Mouse (Mus musculus): ENCODE measurements around the gene Rpl3. TPM values are rescaled to one million over a fixed set of nuclear protein-coding genes. Genes with fewer than 3 reads are reported as not detected.

Gene Rpl3
- polyA plus RNA-seq (2016; fragmentation: Nextera tagmentation; extraction: Ambion mirVana) = 642 and 670 TPM in 2 replicates

DNA sequence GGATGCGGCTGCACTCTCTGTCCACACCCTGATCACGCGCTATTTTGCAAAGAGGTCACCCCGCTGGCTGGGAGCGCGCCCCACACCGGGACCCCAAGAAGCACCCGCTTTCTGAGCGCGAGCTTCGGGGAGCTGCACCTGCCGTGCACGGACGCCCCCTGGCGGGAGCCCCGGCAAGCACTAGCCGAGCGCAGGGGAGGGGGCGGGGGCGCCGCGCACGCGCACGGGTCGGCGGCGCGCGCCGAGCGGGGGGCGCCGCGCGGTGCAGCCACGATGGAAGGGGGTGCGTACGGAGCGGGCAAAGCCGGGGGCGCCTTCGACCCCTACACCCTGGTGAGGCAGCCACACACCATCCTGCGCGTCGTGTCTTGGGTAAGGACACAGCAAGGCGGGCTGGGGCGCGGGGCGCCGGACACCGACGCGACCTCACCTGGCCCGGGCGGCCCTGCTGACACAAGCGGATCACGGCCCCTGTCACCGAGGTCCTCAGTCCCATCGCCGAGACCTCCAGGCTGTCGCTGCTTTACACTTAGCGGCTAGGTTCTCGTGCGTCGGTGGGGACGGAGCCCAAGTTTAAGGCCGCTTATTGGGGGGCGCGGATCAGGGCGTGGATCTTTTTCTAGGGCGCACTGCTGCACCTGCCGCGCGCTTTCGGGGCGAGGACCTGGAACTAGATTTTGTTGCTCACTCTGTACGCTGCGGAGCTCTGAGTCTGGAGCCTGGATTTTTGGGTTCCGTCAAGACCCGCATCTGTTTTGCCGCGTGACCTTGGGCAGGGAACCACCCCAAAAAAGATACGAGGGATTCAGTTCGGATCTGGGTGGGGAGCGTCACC is at the start of gene Rpl3, which contains the start of gene Syngr1:
Rpl3 (minus strand) TSS at position 748 of the 835 bp plus-strand sequence.
Syngr1 (plus strand) TSS at position 214 of the 835 bp plus-strand sequence.
- peaks cover 40% of the 10 kb centered on the region for H3K27me3 ChIP-seq
- H3K9me3 ChIP-seq (replicated peaks) = no peaks in the 10 kb centered on the region
- H3K9ac ChIP-seq = peak within 1 kb of the TSS; percentile 78
- H3K4me3 ChIP-seq = peak within 1 kb of the TSS; percentile 72
- no peak within 1 kb of the TSS for H3K27ac ChIP-seq
- 1% methylated on average over 73 of the region's 86 CpGs for WGBS
- ATAC-seq (ENCODE audit: low FRiP score) = peak; percentile 73
- no peaks in the 10 kb centered on the region for H3K36me3 ChIP-seq
- peak within 1 kb of the TSS; percentile 94 for H3K4me2 ChIP-seq (replicated peaks)
- peaks cover 19% of the 10 kb centered on the region for H3K4me1 ChIP-seq

DNA sequence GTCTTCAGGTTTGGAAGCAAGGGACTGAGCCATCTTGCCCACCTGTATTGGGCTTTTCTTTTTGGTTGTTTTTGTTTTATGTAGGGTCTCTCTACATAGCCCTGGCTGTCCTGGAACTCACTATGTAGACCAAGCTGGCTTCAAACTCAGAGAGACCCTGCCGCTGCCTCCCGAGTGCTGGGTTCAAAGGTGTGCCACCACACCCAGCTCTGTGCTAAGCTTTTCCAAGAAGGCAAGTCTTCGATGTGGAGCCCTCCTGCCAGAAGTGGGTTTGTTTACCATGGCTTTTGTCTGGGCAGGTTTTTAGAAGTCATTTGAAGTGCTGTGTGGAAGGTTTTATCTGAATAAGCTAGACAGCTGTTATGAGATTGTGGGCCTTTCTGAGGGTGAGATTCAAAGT is 49.2 kb upstream of the Rpl3 start:
- Histone ChIP-seq H3K27me3 (no peaks in the 10 kb centered on the region), H3K4me2 (replicated peaks) (no peak overlapping the region), H3K9me3 (replicated peaks) (peaks cover 8% of the 10 kb centered on the region; the same call in 1 of the 2 replicates), H3K27ac (no peak overlapping the region), H3K36me3 (peaks cover 30% of the 10 kb centered on the region), H3K4me1 (peaks cover 18% of the 10 kb centered on the region; the same call in 1 of the 2 replicates), H3K9ac (no peak overlapping the region), H3K4me3 (no peak overlapping the region)
- 97% methylated on average over 3 of the region's 3 CpGs for WGBS
- ATAC-seq (ENCODE audit: low FRiP score) = no peak

DNA sequence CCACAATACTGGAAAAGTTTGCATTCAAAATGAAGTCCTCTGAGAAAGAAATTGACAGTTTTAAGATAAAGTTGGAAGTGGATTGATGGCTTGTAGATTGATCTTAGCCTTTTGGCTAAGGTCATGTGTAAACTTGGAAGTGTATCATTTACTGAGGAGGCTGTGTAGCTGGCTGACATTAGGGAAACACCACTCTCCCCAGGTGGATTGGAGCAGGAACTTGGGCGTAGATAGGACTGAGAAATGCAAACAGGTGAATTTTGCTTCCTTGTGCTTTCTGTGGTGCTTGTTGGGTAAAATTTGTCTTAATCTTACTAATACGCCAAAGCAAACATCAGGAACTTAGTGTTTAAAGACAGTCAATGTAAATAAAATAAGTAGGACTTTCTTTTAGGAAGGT is 48.6 kb upstream of the Rpl3 start:
- no peak for ATAC-seq (ENCODE audit: low FRiP score)
- Histone ChIP-seq H3K4me3 (no peak overlapping the region), H3K4me1 (peaks cover 18% of the 10 kb centered on the region; the same call in 1 of the 2 replicates), H3K27ac (no peak overlapping the region), H3K36me3 (peaks cover 30% of the 10 kb centered on the region), H3K4me2 (replicated peaks) (no peak overlapping the region), H3K9ac (no peak overlapping the region), H3K27me3 (no peaks in the 10 kb centered on the region), H3K9me3 (replicated peaks) (peaks cover 8% of the 10 kb centered on the region; the same call in 1 of the 2 replicates)
- WGBS = 97% methylated on average over 2 of the region's 2 CpGs

DNA sequence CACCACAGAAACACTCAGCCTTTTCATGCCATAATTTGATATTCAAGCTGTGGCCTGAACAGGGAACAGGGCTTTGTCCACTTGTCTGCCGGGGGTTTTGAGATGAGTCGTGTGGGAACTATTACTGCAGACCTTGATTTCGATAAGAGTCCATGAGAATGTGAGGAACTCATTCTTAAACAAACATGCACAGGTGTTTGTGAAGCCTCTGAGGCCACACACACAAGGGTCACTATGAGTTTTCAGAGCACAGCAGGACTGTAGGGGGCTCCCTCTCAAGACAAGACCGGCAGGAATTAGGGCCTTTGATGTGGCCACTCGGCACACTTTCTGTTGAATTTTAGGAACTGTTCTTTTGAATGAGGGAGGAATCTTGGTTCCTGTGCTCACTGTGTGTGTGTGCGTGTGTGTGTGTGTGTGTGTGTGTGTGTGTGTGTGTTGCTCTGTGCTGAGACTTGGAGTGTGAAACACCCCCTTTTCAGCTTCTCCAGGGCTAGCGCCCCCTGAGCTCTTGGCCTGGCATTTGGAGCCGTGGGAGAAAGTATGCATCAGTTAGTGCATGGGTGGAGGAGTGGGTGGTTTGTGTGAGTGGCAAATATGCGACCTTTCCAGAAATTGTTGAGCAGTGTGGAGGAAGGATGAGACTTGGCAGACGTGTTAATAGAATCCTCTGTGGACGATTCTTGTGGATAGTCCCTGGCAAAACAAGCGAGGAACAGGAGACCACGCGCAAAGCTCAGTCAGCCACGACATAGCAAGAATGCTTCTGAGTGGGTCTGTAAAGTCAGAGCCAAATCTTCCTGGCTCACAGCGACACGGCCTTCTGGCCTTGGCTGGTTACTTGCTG is 46.5 kb upstream of the Rpl3 start:
- H3K27ac ChIP-seq = 0 out of 2 replicates have a peak overlapping the region, but pooled peaks have one; percentile 23

DNA sequence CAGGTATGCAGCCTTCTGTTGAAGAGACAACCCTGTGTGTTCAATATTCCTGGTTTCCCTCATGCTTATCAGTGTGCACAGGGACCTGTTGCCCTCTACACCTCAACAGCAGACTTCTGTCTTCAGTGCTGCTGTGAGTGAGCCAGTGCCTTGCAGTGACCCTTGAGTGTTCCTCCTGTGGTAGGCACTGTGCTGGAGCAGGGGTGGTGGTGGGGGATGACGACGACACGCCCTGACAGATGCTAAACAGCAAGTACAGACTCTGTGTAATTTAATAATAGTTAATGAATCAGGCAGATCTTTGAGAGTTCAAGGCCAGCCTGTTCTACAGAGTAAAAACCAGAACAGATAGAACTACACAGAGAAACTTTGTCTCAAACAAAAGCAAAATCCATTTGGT is 45.0 kb upstream of the Rpl3 start:
- H3K4me1 ChIP-seq = peaks cover 33% of the 10 kb centered on the region
- no peak for ATAC-seq (ENCODE audit: low FRiP score)
- H3K27ac ChIP-seq = no peak overlapping the region
- no peak overlapping the region for H3K4me3 ChIP-seq
- no peaks in the 10 kb centered on the region for H3K27me3 ChIP-seq
- 96% methylated on average over 3 of the region's 3 CpGs for WGBS
- peaks cover 2% of the 10 kb centered on the region; the same call in 1 of the 2 replicates for H3K9me3 ChIP-seq (replicated peaks)
- peaks cover 22% of the 10 kb centered on the region for H3K36me3 ChIP-seq
- no peak overlapping the region for H3K9ac ChIP-seq
- H3K4me2 ChIP-seq (replicated peaks) = no peak overlapping the region

More for the DNA sequence above, 46.5 kb upstream of the Rpl3 start:
- no peak overlapping the region for H3K9ac ChIP-seq
- no peak overlapping the region for H3K4me2 ChIP-seq (replicated peaks)
- no peaks in the 10 kb centered on the region for H3K27me3 ChIP-seq
- H3K4me3 ChIP-seq = no peak overlapping the region
- 69% methylated on average over 17 of the region's 17 CpGs for WGBS
- H3K9me3 ChIP-seq (replicated peaks) = peaks cover 8% of the 10 kb centered on the region; the same call in 1 of the 2 replicates
- peaks cover 33% of the 10 kb centered on the region for H3K4me1 ChIP-seq
- no peak for ATAC-seq (ENCODE audit: low FRiP score)
- H3K36me3 ChIP-seq = peaks cover 30% of the 10 kb centered on the region

DNA sequence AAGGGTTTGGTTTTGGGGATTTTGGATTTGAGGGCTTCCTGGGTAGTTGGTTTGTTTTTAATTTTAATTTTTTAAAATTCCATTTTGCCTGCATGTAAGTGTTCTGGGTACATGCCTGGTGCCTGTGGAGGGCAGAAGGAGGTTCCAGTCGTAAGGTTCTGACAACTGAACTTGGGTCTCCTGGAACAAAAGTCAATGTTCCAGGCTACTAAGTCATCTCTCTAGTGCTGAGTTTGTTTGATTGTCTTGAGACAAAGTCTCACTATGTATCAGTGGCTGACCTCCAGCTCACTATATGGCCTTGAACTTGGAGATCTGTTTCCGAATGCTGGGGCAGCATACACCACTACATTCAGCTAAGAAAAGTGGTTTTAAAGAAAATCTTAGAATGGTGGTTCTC is 43.8 kb upstream of the Rpl3 start:
- Histone ChIP-seq H3K9me3 (replicated peaks) (no peaks in the 10 kb centered on the region), H3K27ac (no peak overlapping the region), H3K27me3 (no peaks in the 10 kb centered on the region), H3K4me1 (peaks cover 33% of the 10 kb centered on the region), H3K4me2 (replicated peaks) (no peak overlapping the region), H3K4me3 (no peak overlapping the region), H3K9ac (no peak overlapping the region), H3K36me3 (0 out of 2 replicates have a peak, but pooled peaks cover 11% of the 10 kb centered on the region)
- no peak for ATAC-seq (ENCODE audit: low FRiP score)
- 91% methylated on average over 2 of the region's 2 CpGs for whole genome bisulfite sequencing

DNA sequence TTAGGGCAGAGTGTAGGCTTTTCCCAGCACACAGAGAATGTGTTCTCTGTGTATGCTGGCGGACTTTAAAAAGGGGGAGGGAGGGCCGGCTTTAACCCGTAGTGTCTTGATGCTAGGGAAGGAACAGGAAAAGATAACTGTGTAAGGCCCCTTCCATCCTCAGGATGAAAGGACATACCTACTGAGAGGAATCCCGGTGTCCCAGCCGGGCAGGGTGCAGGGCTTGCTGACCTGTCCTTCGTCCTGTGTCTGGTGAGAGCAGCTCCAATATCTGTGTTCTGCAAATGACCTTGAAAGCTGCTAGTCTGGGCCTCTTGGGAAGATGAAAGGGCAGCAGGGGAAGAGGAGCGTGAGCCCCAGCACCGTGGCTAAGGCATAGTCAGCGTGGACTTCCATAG is 42.8 kb upstream of the Rpl3 start:
- ATAC-seq (ENCODE audit: low FRiP score) = no peak
- WGBS = 53% methylated on average over 9 of the region's 9 CpGs
- H3K27ac ChIP-seq = peak overlapping the region; percentile 99
- peak overlapping the region; percentile 70 for H3K4me3 ChIP-seq
- H3K9me3 ChIP-seq (replicated peaks) = no peaks in the 10 kb centered on the region
- peaks cover 33% of the 10 kb centered on the region for H3K4me1 ChIP-seq
- H3K27me3 ChIP-seq = no peaks in the 10 kb centered on the region
- peak overlapping the region; percentile 63 for H3K4me2 ChIP-seq (replicated peaks)
- H3K36me3 ChIP-seq = 0 out of 2 replicates have a peak, but pooled peaks cover 8% of the 10 kb centered on the region
- H3K9ac ChIP-seq = peak overlapping the region; percentile 83

DNA sequence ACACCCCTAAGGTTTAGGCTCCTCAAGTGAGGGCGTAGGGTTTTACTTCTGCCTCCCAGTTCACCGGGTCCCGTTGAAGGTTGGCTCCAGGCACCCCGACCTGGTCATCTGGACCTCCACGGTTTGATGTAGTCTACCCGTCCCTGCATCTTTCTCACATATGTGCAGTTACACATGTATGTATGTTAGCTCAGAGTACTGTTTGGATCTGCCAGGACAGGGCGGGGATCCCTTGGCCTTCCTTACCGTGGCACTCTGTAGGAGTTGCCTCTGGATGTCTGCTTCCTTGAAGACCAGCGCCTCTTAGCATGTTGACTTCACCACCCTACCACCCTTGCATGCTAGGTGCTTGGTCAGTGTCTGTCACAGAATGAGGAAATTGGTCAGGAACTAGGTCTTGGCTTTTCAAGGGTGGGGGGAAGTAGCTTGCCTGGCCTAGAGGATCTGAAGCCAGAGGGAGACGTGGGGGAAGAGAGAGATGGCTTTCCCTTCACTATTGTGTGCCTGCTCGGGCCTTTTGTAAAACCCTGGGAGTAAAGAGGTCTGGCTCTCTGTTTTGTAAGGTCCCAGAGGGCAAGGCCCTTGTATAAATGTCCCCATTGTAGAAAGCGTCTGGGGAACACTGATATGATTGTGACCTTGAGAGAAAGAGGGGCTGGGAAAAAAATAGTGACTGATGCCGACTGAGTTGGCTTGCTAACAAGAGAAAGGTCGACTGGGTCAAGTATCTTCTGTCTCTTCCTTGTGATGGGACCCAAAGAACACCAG is 42.2 kb upstream of the Rpl3 start:
- Histone ChIP-seq H3K4me2 (replicated peaks) (peak overlapping the region; percentile 63), H3K9ac (peak overlapping the region; percentile 83), H3K27ac (peak overlapping the region; percentile 99), H3K36me3 (0 out of 2 replicates have a peak, but pooled peaks cover 8% of the 10 kb centered on the region), H3K9me3 (replicated peaks) (no peaks in the 10 kb centered on the region), H3K4me1 (peaks cover 33% of the 10 kb centered on the region), H3K4me3 (peak overlapping the region; percentile 70), H3K27me3 (no peaks in the 10 kb centered on the region)
- ATAC-seq (ENCODE audit: low FRiP score) = peak; percentile 9; the same call in 1 of the 2 replicates
- WGBS = 13% methylated on average over 14 of the region's 14 CpGs

DNA sequence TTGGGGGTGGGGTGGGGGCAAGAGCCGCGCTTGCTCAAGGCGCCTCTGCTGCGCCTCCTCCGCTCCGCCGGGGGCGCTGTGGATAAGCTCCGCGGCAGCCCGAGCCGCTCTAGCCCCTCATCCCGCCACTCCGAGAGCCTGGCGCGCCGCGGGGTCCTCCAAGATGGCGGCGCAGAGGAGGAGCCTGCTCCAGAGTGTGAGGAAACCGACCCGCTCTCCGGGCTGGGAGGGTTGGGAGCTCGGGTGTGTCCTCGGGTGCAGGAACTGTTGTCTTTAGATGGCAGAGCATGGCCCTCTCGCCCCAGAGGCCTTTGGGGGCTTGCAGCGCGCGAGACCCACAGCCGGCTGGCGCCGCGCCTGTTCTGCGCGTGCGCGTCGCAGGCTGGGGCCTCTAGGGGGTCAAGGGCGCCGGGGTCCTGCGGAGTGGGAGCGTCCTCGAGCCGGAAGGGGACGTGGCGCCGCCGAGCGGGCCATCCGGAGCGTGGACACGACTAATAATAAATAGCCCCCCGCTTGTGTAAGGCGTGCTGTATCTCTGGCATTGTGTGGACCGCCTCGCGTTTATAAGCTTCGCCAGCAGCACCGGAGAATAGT is 41.4 kb upstream of the Rpl3 start, which contains the start of gene Tab1:
Tab1 (plus strand) TSS at position 135 of the 594 bp plus-strand sequence.
- H3K27me3 ChIP-seq = no peaks in the 10 kb centered on the region
- H3K9me3 ChIP-seq (replicated peaks) = no peaks in the 10 kb centered on the region
- peak within 1 kb of the TSS; percentile 63 for H3K4me2 ChIP-seq (replicated peaks)
- peak within 1 kb of the TSS; percentile 83 for H3K9ac ChIP-seq
- peak; percentile 96 for ATAC-seq (ENCODE audit: low FRiP score)
- peak within 1 kb of the TSS; percentile 99 for H3K27ac ChIP-seq
- H3K4me1 ChIP-seq = peaks cover 28% of the 10 kb centered on the region
- 0 out of 2 replicates have a peak, but pooled peaks cover 8% of the 10 kb centered on the region for H3K36me3 ChIP-seq
- under 1% methylated on average over 58 of the region's 59 CpGs for WGBS
- peak within 1 kb of the TSS; percentile 70 for H3K4me3 ChIP-seq

DNA sequence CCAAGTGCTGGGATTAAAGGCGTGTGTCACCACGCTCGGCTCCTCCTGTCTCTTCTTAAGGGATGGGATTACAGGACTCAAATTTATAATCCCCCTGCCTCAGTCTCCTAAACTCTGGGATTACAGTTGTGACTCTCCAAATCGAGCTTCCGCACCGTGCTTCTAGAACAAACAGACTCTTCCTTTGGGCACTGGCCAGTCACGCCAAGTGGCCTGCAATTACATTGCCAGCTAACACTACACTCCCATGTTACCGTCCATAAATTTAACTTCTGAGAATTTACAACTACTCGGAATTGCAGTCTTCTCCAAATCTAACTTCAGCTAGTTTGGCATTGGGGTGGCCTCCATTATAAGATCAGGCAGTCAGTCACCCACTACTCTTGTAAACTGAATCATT is 40.8 kb upstream of the Rpl3 start:
- 0 out of 2 replicates have a peak, but pooled peaks cover 8% of the 10 kb centered on the region for H3K36me3 ChIP-seq
- ATAC-seq (ENCODE audit: low FRiP score) = peak; percentile 1; the same call in 1 of the 2 replicates
- H3K4me3 ChIP-seq = peak overlapping the region; percentile 70
- peaks cover 21% of the 10 kb centered on the region for H3K4me1 ChIP-seq
- H3K9me3 ChIP-seq (replicated peaks) = no peaks in the 10 kb centered on the region
- H3K4me2 ChIP-seq (replicated peaks) = peak overlapping the region; percentile 63
- H3K9ac ChIP-seq = no peak overlapping the region
- no peak overlapping the region for H3K27ac ChIP-seq
- 81% methylated on average over 9 of the region's 9 CpGs for WGBS
- no peaks in the 10 kb centered on the region for H3K27me3 ChIP-seq

DNA sequence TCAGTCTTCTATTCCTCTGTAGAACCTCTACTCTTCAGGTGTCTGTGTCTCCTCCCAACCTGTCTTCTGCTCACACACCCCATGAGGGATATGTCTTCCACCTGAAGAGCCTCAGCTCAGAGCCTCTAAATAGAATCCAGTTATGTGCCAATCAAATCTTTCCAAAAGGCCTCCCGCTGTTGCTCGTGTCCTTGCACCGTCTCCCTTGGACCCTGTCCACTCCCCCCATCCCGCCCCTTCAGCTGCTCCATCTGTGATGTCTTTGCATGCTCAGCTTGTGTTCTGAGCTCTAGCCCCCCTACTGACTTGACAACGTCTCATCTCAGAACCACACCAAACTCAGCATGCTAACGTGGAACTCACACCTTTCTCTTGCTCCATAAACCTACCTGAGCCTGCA is 39.8 kb upstream of the Rpl3 start:
- Histone ChIP-seq H3K27me3 (no peaks in the 10 kb centered on the region), H3K9ac (no peak overlapping the region), H3K36me3 (0 out of 2 replicates have a peak, but pooled peaks cover under 1% of the 10 kb centered on the region), H3K9me3 (replicated peaks) (no peaks in the 10 kb centered on the region), H3K4me3 (no peak overlapping the region), H3K4me2 (replicated peaks) (no peak overlapping the region), H3K4me1 (peaks cover 19% of the 10 kb centered on the region), H3K27ac (no peak overlapping the region)
- no peak for ATAC-seq (ENCODE audit: low FRiP score)
- WGBS = 71% methylated on average over 6 of the region's 6 CpGs
